Mouse (Mus musculus) right cerebral cortex, postnatal 4 days (tissue): Measurements from ENCODE around the gene Cars2.
"Not testable (repeated sequence)": the region's sequence is repeated elsewhere in the genome, so short reads cannot be mapped to it uniquely, and the experiment has no call there.

Experiments used
- DNase-seq: peaks from one replicate; pipeline ENCODE4 v3.0.0-alpha.2; 2022

Gene Cars2

DNA sequence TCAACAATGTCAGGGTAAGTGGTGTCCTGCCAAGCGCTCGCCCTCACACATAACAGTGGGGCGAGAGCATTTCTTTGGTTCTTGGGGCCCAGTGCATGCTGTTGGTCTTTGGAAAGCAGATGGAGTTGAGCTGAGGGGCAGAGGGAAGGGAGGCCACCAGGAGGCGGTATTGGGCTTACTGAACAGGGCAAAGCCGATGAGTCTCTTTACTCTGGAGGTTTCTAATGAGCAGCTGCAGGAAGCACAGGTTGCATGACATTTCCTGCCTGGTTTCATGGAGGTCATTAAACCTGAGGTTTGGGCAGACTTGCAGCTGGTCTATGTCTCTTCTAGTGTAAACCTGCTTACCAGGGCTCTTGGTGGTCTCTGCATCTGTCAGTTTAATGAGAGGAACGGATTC lies 43.8 kb downstream of the Cars2 start:
- DNase-seq, result peak; percentile 66

DNA sequence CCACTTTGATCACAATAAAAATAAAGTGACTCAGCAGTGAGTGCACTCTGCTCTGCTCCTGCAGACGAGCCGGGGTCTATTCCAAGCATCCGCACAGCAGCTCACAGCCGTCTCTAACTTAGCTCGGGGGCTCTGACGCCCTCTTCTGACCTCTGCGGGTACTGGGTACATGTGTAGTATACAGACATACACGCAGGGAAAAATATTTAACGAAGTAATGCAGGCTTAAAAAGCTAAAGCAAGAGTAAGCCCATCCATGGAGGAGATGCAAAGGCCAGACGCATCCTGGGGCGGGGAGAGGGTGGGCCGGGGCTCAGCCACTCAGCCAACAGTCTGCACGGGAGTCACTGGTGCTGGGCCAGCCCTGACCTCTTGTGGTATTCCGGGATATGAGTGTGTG lies 44.5 kb downstream of the Cars2 start:
- no peak for DNase-seq

DNA sequence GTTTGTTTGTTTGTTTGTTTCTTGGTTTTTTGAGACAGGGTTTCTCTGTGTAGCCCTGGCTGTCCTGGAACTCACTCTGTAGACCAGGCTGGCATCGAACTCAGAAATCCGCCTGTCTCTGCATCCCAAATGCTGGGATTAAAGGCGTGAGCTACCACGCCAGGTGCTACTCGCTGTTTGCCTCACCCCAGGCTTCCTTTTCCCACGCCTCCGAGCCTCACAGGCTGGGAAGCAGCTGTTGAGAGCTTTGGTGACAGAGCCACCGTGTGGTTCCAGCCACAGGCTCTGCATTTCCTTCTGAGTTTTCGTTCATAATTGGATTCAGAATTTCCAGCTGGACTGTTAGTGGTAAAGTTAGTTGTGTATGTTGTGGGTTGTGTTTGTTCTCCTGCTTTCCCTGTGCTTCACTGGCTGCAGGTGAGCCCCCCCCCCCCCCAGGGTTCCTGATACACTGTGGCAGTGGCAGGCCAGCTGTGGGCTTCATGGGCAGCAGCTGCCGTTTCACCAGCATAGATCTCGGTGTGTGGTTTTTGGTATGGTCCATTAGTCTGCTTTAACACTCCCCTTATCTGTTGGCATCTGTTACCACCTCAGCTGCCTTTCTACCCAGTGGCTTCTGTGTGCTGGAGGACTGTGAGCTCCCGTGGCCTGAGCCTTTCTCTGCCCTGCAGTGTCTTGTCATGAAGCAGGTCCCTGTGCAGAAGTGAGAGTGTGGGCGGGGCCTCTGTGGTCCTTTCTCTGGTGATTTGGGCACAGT lies 46.9 kb downstream of the Cars2 start:
- DNase-seq, result no peak

DNA sequence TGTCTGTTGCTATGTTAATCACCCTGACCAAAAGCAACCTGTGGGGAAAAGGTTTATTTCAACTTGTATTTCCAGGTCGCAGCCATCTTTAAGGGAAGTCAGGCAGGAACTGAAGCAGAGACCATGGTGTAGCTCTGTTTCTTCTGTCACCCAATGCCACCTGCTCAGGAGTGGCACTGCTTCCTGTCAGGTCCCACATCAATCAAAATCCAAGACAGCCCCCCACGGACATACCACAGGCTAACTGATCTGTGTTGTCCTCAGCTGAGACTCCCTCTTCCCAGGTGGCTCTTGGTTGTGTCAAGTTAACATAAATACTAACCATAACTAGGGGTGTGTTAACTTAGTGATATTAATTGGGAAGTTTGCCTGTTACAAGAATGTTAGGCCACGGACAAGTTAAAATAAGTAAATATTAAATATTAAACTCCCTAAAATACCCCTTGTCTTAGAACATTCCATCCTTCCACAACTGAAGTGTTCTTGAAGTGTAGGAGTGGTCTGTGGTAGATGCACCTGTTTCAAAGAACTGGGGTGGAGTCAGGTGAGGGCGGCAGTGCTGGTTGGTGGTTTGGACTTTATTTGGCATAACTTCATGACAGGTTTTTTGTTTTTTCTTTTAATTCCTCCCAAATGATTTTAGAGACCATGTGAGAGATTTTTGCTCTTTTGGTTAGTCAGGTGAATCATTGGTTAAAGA lies 51.6 kb downstream of the Cars2 start:
- no peak for DNase-seq

DNA sequence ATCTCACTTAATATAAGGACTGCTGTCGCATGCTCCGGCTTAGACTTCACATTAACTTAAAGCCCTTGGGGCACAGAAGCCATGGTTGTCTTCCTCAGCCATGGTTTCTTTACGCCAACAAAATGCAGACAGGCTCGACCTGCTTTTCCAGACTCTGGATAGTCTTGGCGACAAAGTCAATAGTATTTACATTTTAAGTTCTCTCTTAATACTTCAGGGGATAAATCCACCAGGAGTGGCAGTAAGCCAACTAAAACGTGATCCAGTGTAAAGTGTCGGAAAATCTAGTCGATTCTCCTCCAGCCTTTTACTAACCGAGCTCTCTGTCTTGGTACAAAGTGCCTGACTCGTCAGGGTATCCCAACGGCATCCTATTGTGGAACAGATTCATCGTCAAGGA lies 52.3 kb downstream of the Cars2 start:
- DNase-seq, result no peak

- peak; percentile 82 for DNase-seq
These were observed 53.3 kb downstream of the Cars2 start, which contains the start of gene Naxd for GRCm38 (mm10) chr8:11497017-11497990. Gene Naxd (plus strand): TSS chr8:11497506.

DNA sequence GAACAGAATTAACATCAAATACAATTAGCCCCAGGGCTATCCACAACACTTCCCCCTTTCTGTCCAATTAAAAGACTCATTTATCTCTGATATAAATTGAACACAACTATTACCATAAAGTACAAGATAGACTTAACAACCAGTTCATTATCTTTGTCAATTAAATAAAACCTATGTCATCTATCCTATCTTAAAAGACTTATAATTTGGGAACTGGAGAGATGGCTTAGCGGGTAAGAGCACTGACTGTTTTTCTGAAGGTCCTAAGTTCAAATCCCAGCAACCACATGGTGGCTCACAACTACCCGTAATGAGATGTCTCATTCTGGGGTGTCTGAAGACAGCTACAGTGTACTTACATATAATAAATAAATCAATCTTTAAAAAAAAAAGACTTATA lies 58.2 kb downstream of the Cars2 start:
- DNase-seq, result not testable (repeated sequence)

DNA sequence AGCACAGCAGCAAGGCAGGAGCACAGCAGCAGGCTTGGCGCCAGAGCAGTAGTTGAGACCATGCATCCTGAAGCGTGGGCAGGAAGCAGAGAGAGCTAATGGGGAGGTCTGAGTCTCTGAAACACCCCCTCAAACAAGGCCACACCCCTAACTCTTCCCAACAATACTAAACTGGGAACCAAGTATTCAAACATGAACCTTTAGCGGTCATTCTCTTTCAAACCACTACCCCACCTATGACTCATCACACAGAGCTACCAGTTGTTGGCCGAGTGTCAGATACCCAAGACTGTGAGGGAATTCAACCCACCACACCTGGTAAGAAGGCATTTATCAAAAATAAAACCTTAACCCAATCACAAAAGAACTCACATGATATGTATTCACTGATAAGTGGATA lies 63.4 kb downstream of the Cars2 start:
- DNase-seq, result no peak

GRCm38 (mm10) chr8:11486142-11486541 lies 64.4 kb downstream of the Cars2 start:
- peak; percentile 84 for DNase-seq

GRCm38 (mm10) chr8:11482537-11482936 lies 68.0 kb downstream of the Cars2 start:
- no peak for DNase-seq

DNA sequence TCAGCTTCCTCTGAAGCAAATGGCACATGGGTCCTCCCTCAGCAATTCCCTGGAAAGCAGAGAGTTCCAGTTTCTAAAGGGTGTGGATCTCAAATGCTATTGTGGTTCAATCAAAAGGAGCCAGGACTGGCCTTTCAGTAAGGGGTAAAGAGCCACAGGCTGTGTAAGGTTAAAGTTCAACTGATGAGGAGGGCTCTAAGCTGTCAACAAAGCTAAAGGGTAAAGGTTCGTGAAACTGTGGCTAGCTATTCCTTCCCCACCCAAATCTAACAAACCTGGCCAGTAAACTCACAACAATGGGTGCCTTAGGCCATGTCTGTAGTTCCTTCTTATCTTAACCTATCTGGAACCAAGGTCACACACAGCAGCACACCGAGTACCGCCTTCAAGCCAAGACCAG lies 68.7 kb downstream of the Cars2 start:
- no peak for DNase-seq

- DNase-seq, result no peak
These were observed 71.0 kb downstream of the Cars2 start for GRCm38 (mm10) chr8:11479591-11479990.

DNA sequence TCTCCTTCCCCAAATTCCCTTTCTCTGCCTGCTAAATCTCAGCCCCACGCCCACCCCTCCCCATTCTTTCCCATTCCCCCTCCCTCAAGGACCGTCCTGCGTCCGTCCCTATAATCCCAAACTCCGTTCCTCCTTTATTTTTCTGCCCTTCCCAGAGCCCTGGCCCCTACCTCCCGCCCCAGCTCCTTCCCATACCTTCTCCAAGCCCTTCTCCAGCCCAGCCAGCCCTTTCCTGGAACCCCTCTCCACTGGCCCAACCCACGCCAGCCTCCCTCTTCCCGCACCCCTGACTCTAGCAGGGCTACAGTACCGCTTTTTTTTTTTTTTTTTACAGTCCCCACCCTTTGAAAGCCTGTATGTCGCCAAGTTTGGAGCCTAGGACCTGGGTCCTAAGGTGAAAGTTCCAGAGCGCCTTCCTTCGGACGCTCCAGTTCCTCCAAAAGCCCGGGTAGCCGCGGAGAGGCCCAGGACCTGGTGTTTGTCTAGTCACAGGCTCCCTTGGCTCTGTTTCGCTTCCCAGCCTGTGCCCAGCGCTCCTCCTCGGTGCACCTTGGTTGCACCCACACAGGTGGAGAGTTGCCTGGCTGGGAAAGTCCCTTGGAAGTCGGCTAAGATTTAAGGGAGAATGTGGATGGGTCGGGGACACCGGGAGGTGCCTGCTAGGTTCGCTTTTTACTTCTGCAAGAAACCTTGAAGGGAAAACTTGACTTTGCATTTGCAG lies 71.6 kb downstream of the Cars2 start:
- no peak for DNase-seq

GRCm38 (mm10) chr8:11477811-11478761 lies 72.5 kb downstream of the Cars2 start, which contains the start of gene Rab20:
Gene Rab20 (minus strand): TSS chr8:11478710.
- DNase-seq, result peak; percentile 56

DNA sequence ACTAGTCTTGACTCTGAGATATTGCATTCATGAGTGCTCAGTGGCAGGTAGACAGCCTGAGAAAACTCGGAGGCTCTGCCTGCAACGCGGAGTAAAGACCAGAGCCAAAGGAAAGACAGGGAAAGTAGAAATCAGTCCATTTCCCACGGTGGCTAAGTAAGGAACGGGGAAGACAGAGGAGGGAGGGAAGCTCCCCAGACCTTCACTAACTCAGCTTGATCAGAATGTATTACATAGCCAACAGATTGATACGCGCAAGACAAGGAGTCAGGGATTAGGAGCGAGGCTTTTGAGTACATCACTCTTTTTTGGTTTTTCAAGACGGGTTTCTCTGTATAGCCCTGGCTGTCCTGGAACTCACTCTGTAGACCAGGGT lies 73.4 kb downstream of the Cars2 start:
- no peak for DNase-seq

- no peak for DNase-seq
These were observed 74.0 kb downstream of the Cars2 start for GRCm38 (mm10) chr8:11476338-11477177.

- no peak for DNase-seq
These were observed 74.7 kb downstream of the Cars2 start for GRCm38 (mm10) chr8:11475876-11476275.

DNA sequence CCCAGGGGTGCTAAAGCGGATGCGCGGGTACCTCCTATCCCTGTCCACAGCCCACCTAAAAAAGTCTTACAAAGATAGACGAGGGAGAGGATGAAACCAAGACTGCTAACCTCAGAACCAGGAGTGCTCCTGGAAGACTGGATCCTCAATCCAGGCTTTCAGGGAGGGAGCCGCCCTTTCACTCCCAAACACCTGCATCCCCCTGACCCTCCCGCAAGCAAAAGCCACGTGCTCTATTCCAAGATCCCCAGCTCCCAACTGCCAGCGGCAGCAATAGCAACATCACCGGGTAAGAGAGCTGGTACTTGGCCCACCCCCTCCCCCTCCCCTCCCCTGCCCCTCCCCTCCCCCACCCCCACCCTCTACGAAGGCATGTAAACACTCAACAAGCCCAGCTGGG lies 75.2 kb downstream of the Cars2 start:
- no peak for DNase-seq

- no peak for DNase-seq
These were observed 77.5 kb downstream of the Cars2 start for GRCm38 (mm10) chr8:11473072-11473471.

DNA sequence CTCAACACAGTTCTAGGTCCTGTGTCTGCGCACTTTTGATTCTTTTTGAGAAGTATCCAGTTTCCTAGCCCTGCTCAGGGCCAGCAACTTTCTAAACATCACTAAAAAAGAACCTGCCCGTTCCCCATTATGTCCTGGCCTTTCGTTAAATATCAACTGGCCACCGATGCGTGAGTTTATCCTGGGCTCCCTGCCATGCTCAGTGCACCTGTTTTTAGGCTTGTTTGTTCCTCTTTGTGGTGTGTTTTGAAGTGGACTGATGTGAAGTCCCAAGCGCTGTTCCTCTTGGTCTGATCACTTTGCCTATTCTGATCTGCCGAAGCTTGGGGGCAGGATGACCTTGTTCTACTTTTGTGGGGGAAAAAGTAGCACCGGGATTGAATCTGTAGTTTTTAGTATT lies 79.3 kb downstream of the Cars2 start:
- no peak for DNase-seq
